Mouse (Mus musculus): Measurements from ENCODE around the gene Bloc1s5.
"Not testable (repeated sequence)": the region's sequence is repeated elsewhere in the genome, so short reads cannot be mapped to it uniquely, and the experiment has no call there.

Gene Bloc1s5

DNA sequence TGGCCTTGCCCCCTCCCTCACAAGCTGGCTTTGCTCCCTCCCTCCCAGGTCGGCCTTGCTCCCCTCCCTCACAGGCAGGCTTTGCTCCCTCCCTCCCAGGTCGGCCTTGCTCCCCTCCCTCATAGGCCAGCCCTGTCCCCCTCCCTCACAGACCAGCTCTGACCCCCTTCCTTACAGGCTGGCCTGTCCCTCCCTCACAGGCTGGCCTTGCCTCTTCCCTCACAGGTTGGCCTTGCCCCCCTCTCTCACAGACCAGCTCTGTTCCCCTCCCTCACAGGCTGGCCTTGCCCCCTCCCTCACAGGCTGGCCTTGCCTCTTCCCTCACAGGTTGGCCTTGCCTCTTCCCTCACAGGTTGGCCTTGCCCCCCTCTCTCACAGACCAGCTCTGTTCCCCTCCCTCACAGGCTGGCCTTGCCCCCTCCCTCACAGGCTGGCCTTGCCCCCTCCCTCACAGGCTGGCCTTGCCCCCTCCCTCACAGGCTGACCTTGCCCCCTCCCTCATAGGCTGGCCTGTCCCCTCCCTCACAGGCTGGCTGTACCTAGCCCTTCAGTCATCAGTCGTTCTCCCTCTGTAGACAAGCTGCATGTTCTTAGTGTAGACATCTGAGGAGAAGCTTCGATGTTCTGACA, 16.8 kb downstream of the Bloc1s5 start:
- not testable (repeated sequence) for DNase-seq (ENCODE audit: low spot score)

DNA sequence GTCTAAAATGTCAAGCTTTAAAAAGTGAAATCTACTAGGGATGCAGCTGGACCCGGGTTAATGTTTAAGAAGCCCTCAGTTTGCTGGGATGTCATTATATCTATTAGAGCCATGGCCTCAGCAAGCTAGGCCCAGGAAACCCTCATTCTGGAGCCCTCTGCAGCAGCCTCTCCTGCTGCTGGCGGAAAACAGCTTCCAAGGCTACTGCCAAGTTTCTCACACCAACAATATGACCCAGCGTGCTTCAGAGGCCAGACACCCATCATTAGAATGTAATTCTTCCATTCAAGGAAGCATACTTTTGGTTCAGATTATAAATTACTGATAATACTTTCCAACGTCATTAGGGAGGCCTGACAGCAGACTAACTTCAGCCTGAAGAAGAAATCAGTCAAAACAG, 18.0 kb downstream of the Bloc1s5 start:
- DNase-seq (ENCODE audit: low spot score), result no peak

DNA sequence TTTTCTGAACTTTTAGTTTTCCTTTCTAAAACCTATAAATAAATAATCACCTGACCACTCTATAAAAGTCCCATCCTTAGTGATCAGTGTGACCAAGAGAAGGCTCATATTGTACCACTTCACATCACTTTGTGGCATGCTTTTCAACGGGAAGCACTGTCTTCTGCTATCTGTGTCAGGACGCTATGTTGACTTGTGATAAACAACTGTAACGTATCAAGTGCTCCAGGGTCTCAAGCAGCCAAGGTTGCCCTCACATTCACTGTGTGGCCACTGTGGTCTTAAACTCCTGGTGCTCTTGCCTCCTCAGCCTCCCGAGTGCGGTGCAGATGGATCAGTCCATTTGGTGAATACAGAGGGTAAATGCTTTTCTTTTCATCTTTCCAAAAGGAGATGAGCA, 19.3 kb downstream of the Bloc1s5 start:
- no peak for DNase-seq (ENCODE audit: low spot score)

DNA sequence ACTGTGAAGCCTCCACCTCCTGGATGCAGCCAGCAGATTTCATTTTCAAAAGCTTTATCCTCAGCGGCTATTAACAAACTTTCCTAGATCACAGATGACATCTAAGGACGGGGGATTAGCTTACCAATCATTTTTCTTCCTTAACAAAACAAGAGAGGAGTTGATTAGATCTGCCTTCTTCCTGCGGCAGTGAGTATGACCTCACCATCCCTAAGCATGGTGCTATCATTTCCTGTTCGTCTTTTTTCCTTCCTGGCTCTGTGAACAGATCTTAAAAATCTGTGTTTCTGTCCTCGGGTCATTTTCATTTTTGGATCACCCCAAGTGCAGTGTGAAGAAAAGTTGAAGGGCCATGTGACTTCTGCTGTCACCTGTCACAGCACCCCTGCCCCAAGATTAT, 20.6 kb downstream of the Bloc1s5 start:
- DNase-seq (ENCODE audit: low spot score), result no peak

DNA sequence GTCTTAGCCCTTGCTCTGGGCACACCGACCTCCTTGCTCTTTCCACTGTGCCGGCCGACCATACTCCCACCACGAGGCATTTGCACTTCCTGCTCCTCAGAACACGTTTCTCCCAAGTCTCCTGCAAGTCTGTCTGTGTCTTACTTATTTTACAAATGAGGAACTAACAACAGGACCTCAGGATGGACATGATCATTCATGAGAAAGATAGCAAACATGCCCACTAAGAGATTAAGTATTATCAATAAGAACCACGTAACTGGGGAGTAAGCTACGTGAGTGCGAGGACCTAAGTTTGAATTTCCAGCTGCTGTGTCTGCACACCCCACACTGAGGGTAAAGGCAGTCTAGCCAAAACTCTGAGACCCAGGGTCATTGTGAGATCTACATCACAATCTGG, 21.3 kb downstream of the Bloc1s5 start:
- DNase-seq (ENCODE audit: low spot score), result no peak

DNA sequence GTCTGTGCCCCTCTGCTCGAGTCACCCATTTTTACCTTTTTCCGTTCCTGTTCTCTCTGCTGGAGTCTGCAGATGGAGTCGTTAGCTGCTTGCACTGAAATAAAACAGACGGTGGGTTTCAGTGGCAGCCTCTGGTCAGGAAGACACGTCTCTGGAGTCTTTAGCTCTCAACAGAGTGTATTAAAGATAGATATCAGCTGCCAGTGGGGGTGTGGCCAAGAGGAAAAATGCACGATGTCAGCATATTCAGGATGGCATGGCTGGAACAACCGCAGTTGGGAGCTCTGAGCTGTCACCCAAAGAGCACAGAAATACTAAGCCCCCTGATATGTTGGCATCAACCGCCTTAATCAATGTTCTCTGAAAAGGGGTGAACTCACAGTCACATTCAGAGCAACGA, 22.3 kb downstream of the Bloc1s5 start:
- DNase-seq (ENCODE audit: low spot score), result no peak

DNA sequence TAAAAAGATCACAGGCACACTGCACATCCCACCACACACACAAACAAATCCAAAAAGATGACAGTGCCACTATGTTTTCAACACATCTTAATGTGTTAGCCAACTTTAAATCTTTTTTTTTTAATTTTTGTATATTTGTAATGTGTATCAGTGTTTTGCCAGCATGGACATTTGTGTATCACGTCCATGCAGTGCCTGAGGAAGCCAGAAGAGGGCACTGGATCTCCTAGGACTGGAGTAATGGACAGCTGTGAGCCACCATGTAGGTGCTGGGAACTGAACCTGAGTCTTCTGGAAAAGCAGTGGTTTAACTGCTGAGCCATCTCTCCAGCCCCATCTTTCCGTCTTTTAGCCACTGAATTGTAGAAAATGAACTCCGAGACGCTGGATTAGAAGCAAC, 22.7 kb downstream of the Bloc1s5 start:
- no peak for DNase-seq (ENCODE audit: low spot score)

DNA sequence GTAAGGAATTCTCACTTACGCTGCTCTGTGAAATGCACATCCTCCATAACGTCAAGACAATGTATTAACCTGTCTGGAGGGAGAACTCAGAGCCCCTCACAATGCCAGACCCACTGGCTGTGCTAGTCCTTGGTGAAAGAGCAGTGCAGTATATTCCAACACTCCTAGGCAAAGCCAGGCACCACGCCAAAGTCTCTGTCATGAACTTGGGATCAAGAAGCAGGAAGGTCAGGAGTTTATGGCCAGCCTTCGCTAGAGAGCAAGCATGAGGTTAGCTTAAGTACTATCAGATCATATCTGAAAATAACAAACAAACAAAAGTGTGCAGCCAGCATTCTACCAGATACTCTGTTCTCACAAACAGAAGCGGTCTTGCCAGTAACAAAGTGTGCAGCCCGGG, 24.6 kb downstream of the Bloc1s5 start:
- no peak for DNase-seq (ENCODE audit: low spot score)

DNA sequence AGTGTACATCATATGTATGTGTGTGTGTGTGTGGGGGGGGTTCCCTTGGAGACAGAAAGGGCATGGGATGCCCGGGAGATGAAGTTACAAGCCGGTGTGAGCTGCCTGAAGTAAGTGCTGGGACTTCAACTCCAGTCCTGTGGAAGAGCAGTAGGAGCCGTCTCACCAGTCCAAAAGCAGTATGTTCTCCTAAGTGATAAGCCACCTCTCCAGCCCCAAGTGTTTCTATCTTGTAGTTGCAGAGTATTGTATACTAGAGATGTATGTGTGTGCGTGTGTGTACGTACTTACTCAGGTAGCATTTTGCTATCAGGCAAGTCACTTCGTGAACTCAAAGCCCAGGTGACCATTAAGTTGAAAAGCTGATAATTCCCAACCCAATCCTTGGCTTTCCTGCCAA, 27.8 kb downstream of the Bloc1s5 start:
- no peak for DNase-seq (ENCODE audit: low spot score)

DNA sequence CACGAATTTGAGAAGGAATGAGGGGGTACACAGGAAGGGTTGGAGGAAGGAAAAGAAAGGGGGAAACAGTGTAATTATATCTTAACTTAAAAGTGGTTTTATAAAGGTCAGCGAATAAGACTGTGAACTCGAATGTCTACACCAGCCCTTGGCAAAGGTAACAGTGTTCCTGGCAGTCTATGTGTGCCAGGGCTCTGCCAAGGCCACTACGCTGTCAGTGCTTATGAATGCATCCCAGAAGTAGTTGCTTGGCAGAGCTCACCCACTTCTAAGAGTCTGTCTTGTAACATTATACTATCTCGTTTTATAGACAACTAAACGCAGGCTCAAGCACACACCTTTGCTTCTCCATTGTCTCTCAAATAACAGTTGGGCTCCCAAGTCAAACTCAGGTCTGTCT, 29.6 kb downstream of the Bloc1s5 start:
- DNase-seq (ENCODE audit: low spot score), result no peak

DNA sequence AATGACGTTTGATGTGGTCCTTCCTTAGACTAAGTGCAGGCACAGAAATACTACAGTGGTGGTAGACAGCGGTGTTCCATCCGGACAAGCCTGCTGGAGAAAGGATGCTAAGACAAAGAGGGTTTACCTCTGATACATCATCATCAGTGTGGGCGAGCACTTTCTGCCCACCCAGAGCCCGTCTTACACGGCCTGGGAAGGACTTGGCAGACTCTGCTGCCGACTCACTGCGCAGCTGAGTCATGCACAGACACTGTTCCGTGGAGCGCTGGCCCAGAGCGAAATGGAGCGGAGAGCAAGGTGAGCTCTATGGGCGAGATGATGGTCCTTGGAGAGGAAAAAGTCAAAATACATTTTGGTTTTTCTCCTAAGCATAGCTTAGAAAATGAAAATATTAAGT, 31.9 kb downstream of the Bloc1s5 start:
- no peak for DNase-seq (ENCODE audit: low spot score)

DNA sequence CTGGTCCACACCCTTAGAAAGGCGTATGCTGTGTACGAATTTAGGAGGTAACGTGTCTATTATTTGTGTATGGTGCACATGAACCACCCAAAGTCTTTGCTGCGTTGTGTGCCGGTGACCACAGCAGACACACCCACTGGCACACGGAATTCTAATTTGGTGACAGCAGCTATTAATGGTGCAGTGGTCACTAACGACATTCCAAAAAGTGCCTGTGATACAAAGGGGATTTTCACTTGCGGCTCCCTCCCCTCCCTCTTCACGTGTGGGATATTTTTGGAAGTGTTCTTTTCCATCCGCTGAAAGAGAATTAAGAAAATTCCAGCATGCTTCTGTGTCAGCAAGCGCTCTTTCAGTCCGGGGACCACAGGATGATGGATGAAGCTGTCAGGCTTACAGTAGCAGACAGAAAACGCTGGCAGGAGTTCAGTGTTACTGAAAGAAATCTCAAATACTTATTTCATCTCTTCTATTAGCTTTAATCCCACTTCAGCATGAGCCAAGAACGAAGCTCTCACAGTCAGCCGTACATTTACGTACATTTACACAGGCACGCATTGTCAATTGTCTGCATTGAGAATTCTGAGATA, 32.6 kb downstream of the Bloc1s5 start:
- no peak for DNase-seq (ENCODE audit: low spot score)

DNA sequence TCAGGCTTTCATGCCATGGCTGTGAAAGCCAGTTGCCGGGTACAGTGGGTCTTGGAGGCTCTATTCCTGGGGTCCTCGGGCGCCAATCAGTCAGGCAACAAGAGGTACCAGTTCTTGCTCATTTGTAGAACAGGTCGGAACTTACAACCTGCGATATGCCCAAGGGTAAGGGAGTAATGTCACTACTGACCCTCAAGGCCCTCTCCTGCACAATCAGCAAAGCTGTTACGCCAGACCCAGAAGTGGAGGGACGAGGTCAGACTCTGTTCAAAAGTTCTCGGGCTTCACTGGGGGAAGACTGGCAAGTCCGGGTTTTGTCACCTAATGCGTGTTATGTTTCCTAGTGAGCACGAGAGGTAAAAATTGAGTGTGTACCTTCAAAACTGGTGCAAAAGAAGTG, 34.1 kb downstream of the Bloc1s5 start:
- no peak for DNase-seq (ENCODE audit: low spot score)

DNA sequence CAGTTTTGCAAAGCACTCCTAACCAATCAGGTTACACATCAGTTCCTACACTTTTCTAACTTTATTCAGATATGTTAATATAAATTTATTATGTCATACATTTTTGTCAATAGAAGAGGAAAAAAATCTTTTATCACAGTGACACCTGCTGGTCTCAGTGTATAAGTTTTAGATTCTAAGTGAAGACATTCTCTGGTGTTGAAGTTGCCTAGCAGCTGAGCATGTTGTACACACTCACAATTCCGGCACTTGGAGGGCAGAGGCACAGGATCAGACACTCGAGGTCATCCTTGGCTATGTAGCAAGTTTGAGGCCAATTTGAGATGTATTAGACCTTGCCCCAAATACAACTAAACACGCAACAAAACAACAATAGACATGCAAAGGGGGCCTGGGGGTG, 37.8 kb downstream of the Bloc1s5 start:
- no peak for DNase-seq (ENCODE audit: low spot score)

DNA sequence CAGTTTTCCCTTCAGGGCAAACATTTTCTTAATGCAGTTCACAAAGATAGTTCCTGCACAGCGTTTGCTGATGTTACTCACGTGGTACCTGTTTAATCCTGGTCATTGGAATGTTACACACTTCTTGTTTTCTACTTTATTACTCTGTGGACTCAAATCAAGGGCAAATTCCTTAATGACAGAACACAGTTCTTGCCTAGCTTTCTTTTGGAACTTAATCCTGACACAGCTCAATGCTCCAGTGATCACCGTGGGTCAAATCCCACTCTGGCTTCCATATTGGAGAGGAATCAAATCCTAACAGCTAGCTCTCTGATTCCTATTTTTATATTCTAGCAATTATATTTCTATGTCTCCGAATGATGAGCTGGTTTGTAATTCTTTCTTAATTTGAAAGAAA, 38.4 kb downstream of the Bloc1s5 start:
- no peak for DNase-seq (ENCODE audit: low spot score)

DNA sequence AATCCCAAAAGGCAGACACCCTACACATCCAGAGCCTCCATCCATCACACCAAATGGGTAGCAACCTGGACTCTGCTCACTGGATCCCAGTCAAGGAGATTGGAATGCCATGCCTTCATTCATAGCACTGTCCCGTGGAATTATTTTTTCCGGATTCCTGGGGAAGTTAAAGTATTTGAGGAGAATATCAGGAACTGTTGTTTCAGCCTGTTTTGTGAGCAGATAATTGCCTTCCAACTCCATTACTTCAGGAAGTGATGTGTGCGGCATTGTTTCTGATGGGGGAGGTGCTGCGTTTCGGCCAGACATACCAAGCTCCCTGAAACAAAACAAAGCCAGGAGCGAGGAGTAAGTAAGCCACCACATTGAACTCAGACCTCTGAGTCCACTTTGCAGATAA, 41.8 kb downstream of the Bloc1s5 start:
- DNase-seq (ENCODE audit: low spot score), result no peak

DNA sequence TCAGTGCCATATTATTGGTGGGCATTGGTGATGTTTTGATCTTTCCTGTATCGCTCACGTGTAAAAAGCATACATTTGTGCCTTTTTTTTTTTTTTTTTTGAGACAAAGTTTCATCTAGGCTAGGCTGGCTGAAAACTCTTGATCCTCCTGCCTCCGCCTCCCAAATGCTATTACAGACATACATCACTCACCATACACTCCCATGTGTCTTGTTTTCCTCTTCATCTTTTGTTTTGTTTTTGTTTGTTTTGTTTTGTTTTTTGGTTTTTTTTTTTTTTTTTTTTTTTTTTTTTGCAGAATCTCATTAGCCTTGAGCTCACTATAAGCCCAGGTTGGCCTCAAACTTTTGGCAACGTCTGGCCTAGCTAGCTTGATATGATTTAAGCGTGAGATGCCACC, 47.6 kb downstream of the Bloc1s5 start:
- no peak for DNase-seq (ENCODE audit: low spot score)

DNA sequence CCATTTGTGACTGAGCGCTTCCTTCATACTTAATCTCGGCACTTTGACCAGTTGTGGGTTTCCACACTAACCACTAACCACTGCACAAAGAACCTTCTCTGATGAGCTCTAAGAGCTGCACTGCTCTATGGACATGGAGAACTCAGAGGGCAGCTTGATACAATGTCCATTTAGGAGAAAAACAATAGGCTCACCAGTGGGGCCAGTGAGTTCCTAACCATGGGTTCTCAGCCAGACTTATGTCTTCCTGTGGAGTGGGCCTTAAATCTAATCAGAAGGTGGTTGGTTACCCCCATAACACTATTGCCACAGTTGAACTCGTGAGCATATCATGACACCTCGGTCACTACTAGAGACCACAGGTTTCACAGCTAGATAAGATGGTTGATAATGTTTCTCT, 48.5 kb downstream of the Bloc1s5 start:
- DNase-seq (ENCODE audit: low spot score), result no peak

DNA sequence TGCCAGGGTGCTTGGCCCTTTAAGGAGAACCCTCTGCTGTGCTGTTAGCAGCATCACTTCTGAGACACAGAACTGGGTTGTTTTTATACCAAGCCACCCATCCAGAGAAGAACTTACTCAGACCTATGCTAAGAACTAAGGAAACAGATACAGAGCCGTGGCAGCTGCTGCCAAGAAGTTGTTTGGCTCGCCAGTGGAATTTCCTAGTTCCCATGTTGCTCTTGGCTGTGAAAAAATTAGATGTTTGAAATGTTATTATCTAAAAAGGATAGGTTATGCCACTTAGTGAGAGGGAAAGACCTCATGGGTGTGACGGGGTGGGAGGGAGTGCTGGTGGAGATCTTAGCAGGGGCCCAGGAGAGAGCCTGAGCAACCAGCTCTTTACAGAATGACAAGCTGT, 52.1 kb downstream of the Bloc1s5 start:
- DNase-seq (ENCODE audit: low spot score), result no peak

DNA sequence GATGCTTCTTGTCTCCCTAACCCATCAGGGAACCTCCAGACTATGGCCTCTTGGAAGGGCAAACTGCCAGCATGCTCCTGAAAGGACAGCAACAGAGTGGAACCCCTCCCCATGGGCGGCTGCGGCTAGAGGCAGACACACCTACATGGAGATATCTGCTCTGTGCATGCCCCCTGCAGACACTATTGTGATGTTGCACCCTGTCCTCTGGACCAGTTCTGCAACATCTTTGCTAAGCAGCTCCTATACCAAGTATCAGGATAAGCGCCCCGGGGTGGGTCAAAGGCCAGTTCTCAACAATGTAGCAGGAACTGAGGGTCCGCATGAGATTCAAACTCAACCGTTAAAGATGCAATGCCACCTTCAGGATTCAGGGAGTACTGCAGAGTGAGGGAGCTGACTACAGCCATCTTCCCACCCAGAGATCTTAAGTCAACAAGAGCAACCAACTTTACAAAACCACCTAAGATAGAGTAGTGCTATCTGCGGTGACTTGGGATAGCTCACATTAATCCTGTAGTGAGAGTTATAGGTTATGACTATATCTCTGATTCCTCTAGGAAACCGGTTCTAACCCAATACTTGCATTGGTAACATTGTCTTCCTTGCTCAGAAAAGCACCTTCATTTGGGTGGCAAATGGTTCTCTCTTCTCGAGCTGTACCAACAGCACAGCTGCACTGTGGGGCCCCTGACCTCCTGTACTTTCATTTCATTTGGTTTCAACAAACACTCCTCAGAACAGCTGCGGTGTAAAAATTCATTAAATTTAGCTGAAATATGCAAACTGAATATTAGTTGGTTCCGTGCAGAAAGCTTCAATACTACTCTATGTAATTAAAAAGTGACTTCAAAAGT, 54.1 kb downstream of the Bloc1s5 start:
- DNase-seq (ENCODE audit: low spot score), result peak; percentile 33

DNA sequence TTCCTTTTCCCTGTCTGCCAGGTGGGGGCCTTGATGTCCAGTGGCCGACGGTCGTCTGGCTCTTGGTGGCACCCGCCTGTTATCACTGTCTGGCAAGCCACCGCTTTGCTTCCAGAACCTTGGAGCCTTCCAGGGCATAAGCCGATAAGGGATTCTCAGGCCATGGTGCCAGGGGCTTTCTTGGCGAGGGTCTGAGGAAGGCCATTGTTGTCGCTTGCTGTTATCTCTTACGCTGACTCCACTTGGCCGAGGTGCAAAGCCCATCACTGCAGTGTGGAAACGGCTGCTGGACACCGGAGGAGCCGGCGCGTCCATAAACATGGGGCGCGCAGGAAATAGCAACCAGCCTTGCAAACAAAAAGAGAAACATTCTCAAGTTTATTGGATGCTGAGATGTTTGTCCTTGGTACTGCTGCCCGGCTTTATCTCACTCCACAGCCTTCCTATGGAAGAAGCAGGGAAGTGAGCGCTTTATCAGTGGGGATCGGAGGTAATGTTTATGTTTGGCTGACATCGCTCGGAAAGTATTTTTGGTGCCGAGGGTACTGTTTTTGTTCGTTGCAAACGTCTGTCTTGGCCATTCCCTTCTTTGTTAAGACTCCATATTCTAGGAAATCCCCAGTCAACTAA, 54.8 kb downstream of the Bloc1s5 start:
- DNase-seq (ENCODE audit: low spot score), result no peak

DNA sequence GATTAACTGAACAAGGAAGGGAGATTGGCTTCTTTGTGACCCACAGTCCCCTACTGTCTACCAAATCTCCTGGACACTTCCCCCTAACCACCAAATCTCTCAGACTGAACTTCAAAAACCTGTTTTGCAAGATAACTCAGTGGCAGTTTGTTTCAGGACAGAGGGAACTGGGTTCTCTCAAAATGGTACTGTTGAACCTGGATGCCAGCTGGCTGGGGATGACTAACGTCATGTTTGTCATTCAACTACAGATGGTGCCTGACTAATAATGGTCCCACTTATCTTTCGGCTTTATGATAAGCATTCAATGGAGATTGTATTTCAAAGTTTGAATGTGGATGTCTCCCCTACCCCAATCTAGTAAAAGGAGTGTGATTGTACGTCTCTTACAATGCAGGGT, 60.2 kb downstream of the Bloc1s5 start:
- no peak for DNase-seq (ENCODE audit: low spot score)

DNA sequence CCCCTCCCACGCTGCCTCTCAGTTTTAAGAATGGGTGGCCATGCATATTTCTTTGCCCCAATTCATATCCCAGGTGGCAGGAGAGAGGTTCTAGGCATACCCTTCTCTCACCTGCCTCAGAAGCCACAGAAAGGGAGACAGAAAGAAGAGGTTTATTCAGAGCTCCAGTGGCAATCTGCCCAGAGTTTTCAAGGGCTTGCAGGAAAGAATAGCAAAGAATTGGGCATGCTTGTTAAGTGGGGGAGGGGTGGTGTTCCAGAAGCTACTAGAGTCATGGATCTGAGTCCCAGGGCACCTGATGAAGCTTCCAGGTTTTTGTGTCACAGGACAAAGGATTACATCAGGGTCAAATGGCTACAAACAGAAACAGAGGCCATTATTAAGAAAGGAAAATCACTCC, 61.6 kb downstream of the Bloc1s5 start:
- no peak for DNase-seq (ENCODE audit: low spot score)
